Mouse (Mus musculus) monocyte, adult 2 months (primary cell): ENCODE measurements around the gene Clec1b.
A peak's percentile ranks its signal among the peaks of the same experiment; 100 is the strongest.

ENCODE experiments used
- DNase-seq, 2 experiments: peaks; one replicate each; pipeline ENCODE4 v3.0.0; 2022; ENCODE audit warnings: low spot score in 2 of 2, low read depth in 1 of 2

Clec1b gene

GRCm38 (mm10) chr6:129407324-129407723 lies 10.2 kb downstream of the Clec1b start:
- DNase-seq = peak; percentile 12 to 20

- DNase-seq = no peak
Observed at GRCm38 (mm10) chr6:129408562-129408961, 11.5 kb downstream of the Clec1b start, which contains the start of gene Clec9a. Clec9a (plus strand) TSS chr6:129408862.

- no peak for DNase-seq
Observed at GRCm38 (mm10) chr6:129414177-129414576, 17.1 kb downstream of the Clec1b start.

GRCm38 (mm10) chr6:129422311-129422710 lies 25.2 kb downstream of the Clec1b start:
- DNase-seq = no peak

- DNase-seq = no peak
Observed at GRCm38 (mm10) chr6:129423040-129423733, 26.1 kb downstream of the Clec1b start.

GRCm38 (mm10) chr6:129423734-129424072 lies 26.6 kb downstream of the Clec1b start:
- peak; percentile 30 to 65 for DNase-seq

- no peak for DNase-seq
Observed at GRCm38 (mm10) chr6:129425217-129425616, 28.1 kb downstream of the Clec1b start.

GRCm38 (mm10) chr6:129425812-129426211 lies 28.7 kb downstream of the Clec1b start:
- DNase-seq = no peak

GRCm38 (mm10) chr6:129427281-129427680 lies 30.2 kb downstream of the Clec1b start:
- DNase-seq = no peak

GRCm38 (mm10) chr6:129434239-129434638 lies 37.1 kb downstream of the Clec1b start:
- DNase-seq = peak; percentile 57 to 66

GRCm38 (mm10) chr6:129436025-129436424 lies 38.9 kb downstream of the Clec1b start:
- no peak for DNase-seq

GRCm38 (mm10) chr6:129438033-129438432 lies 40.9 kb downstream of the Clec1b start:
- DNase-seq = no peak

- no peak for DNase-seq
Observed at GRCm38 (mm10) chr6:129449743-129450142, 52.6 kb downstream of the Clec1b start.

GRCm38 (mm10) chr6:129451411-129452039 lies 54.4 kb downstream of the Clec1b start, which contains the start of gene Clec1a:
Clec1a (minus strand) TSS chr6:129452000.
- no peak for DNase-seq
